Mouse (Mus musculus): ENCODE data around the gene Ctsk.

Gene Ctsk

GRCm38 (mm10) chr3:95488679-95489078 is 10.4 kb upstream of the Ctsk start:
- H3K36me3 ChIP-seq (ENCODE audit: insufficient read depth, low read length) = peaks cover 83% of the 10 kb centered on the region
- H3K27me3 ChIP-seq (ENCODE audit: insufficient read depth, low read length) = no peaks in the 10 kb centered on the region
- TF ChIP-seq POU5F1 (IDR thresholded peaks at IDR 0.05; ENCODE audit: borderline replicate concordance, low read length) (no peak), CTCF (conservative IDR thresholded peaks at IDR 0.05; ENCODE audit: low read length) (no peak), NANOG (IDR thresholded peaks at IDR 0.05; ENCODE audit: borderline replicate concordance, low read length) (no peak)
- no peaks in the 10 kb centered on the region for H3K9me3 ChIP-seq (ENCODE audit: low read length)
- no peaks in the 10 kb centered on the region for H3K4me1 ChIP-seq (replicated peaks; ENCODE audit: low read depth, low read length)
- no peak overlapping the region for H3K4me3 ChIP-seq (replicated peaks; ENCODE audit: low read length)

- no peak for TF ChIP-seq NANOG (IDR thresholded peaks at IDR 0.05; ENCODE audit: borderline replicate concordance, low read length)
- no peak for TF ChIP-seq POU5F1 (IDR thresholded peaks at IDR 0.05; ENCODE audit: borderline replicate concordance, low read length)
- TF ChIP-seq CTCF (conservative IDR thresholded peaks at IDR 0.05; ENCODE audit: low read length) = no peak
- Histone ChIP-seq H3K9me3 (ENCODE audit: low read length) (no peaks in the 10 kb centered on the region), H3K4me3 (replicated peaks; ENCODE audit: low read length) (no peak overlapping the region), H3K36me3 (ENCODE audit: insufficient read depth, low read length) (peaks cover 89% of the 10 kb centered on the region), H3K4me1 (replicated peaks; ENCODE audit: low read depth, low read length) (no peaks in the 10 kb centered on the region), H3K27me3 (ENCODE audit: insufficient read depth, low read length) (no peaks in the 10 kb centered on the region)
Observed at GRCm38 (mm10) chr3:95490238-95490637, 8.8 kb upstream of the Ctsk start.

- no peak overlapping the region for H3K4me3 ChIP-seq (replicated peaks; ENCODE audit: low read length)
- H3K27me3 ChIP-seq (ENCODE audit: insufficient read depth, low read length) = no peaks in the 10 kb centered on the region
- H3K4me1 ChIP-seq (replicated peaks; ENCODE audit: low read depth, low read length) = no peaks in the 10 kb centered on the region
- no peaks in the 10 kb centered on the region for H3K9me3 ChIP-seq (ENCODE audit: low read length)
- peaks cover 69% of the 10 kb centered on the region for H3K36me3 ChIP-seq (ENCODE audit: insufficient read depth, low read length)
- TF ChIP-seq CTCF (conservative IDR thresholded peaks at IDR 0.05; ENCODE audit: low read length) = peak; percentile 9; the same call in 1 of the 2 replicates
- TF ChIP-seq NANOG (IDR thresholded peaks at IDR 0.05; ENCODE audit: borderline replicate concordance, low read length) = no peak
- no peak for TF ChIP-seq POU5F1 (IDR thresholded peaks at IDR 0.05; ENCODE audit: borderline replicate concordance, low read length)
Observed at GRCm38 (mm10) chr3:95494342-95494741, 4.7 kb upstream of the Ctsk start.

- TF ChIP-seq CTCF (conservative IDR thresholded peaks at IDR 0.05; ENCODE audit: low read length) (no peak), NANOG (IDR thresholded peaks at IDR 0.05; ENCODE audit: borderline replicate concordance, low read length) (no peak), POU5F1 (IDR thresholded peaks at IDR 0.05; ENCODE audit: borderline replicate concordance, low read length) (no peak)
- H3K9me3 ChIP-seq (ENCODE audit: low read length) = no peaks in the 10 kb centered on the region
- peaks cover 35% of the 10 kb centered on the region for H3K36me3 ChIP-seq (ENCODE audit: insufficient read depth, low read length)
- H3K4me3 ChIP-seq (replicated peaks; ENCODE audit: low read length) = no peak overlapping the region
- H3K27me3 ChIP-seq (ENCODE audit: insufficient read depth, low read length) = no peaks in the 10 kb centered on the region
- H3K4me1 ChIP-seq (replicated peaks; ENCODE audit: low read depth, low read length) = no peaks in the 10 kb centered on the region
Observed at GRCm38 (mm10) chr3:95498229-95498628, 827 bp upstream of the Ctsk start.

- TF ChIP-seq NANOG (IDR thresholded peaks at IDR 0.05; ENCODE audit: borderline replicate concordance, low read length) (no peak), CTCF (conservative IDR thresholded peaks at IDR 0.05; ENCODE audit: low read length) (no peak), POU5F1 (IDR thresholded peaks at IDR 0.05; ENCODE audit: borderline replicate concordance, low read length) (no peak)
- no peaks in the 10 kb centered on the region for H3K4me1 ChIP-seq (replicated peaks; ENCODE audit: low read depth, low read length)
- H3K9me3 ChIP-seq (ENCODE audit: low read length) = no peaks in the 10 kb centered on the region
- no peak overlapping the region for H3K4me3 ChIP-seq (replicated peaks; ENCODE audit: low read length)
- H3K36me3 ChIP-seq (ENCODE audit: insufficient read depth, low read length) = peaks cover 21% of the 10 kb centered on the region
- no peaks in the 10 kb centered on the region for H3K27me3 ChIP-seq (ENCODE audit: insufficient read depth, low read length)
Observed at GRCm38 (mm10) chr3:95499496-95500140, 562 bp downstream of the Ctsk start.

GRCm38 (mm10) chr3:95502312-95502711 is 3.3 kb downstream of the Ctsk start:
- TF ChIP-seq CTCF (conservative IDR thresholded peaks at IDR 0.05; ENCODE audit: low read length) (no peak), POU5F1 (IDR thresholded peaks at IDR 0.05; ENCODE audit: borderline replicate concordance, low read length) (no peak), NANOG (IDR thresholded peaks at IDR 0.05; ENCODE audit: borderline replicate concordance, low read length) (no peak)
- H3K27me3 ChIP-seq (ENCODE audit: insufficient read depth, low read length) = no peaks in the 10 kb centered on the region
- no peak overlapping the region for H3K4me3 ChIP-seq (replicated peaks; ENCODE audit: low read length)
- H3K9me3 ChIP-seq (ENCODE audit: low read length) = no peaks in the 10 kb centered on the region
- H3K4me1 ChIP-seq (replicated peaks; ENCODE audit: low read depth, low read length) = no peaks in the 10 kb centered on the region
- no peaks in the 10 kb centered on the region for H3K36me3 ChIP-seq (ENCODE audit: insufficient read depth, low read length)

GRCm38 (mm10) chr3:95509348-95509747 is 10.3 kb downstream of the Ctsk start:
- Histone ChIP-seq H3K4me1 (replicated peaks; ENCODE audit: low read depth, low read length) (0 out of 2 replicates have a peak, but pooled peaks cover 3% of the 10 kb centered on the region), H3K4me3 (replicated peaks; ENCODE audit: low read length) (no peak overlapping the region), H3K9me3 (ENCODE audit: low read length) (no peaks in the 10 kb centered on the region), H3K27me3 (ENCODE audit: insufficient read depth, low read length) (no peaks in the 10 kb centered on the region), H3K36me3 (ENCODE audit: insufficient read depth, low read length) (no peaks in the 10 kb centered on the region)
- no peak for TF ChIP-seq CTCF (conservative IDR thresholded peaks at IDR 0.05; ENCODE audit: low read length)
- no peak for TF ChIP-seq POU5F1 (IDR thresholded peaks at IDR 0.05; ENCODE audit: borderline replicate concordance, low read length)
- no peak for TF ChIP-seq NANOG (IDR thresholded peaks at IDR 0.05; ENCODE audit: borderline replicate concordance, low read length)

- H3K27me3 ChIP-seq (ENCODE audit: insufficient read depth, low read length) = no peaks in the 10 kb centered on the region
- no peaks in the 10 kb centered on the region for H3K36me3 ChIP-seq (ENCODE audit: insufficient read depth, low read length)
- TF ChIP-seq NANOG (IDR thresholded peaks at IDR 0.05; ENCODE audit: borderline replicate concordance, low read length) = no peak
- TF ChIP-seq POU5F1 (IDR thresholded peaks at IDR 0.05; ENCODE audit: borderline replicate concordance, low read length) = no peak
- no peak for TF ChIP-seq CTCF (conservative IDR thresholded peaks at IDR 0.05; ENCODE audit: low read length)
- no peaks in the 10 kb centered on the region for H3K9me3 ChIP-seq (ENCODE audit: low read length)
- no peak overlapping the region for H3K4me3 ChIP-seq (replicated peaks; ENCODE audit: low read length)
- H3K4me1 ChIP-seq (replicated peaks; ENCODE audit: low read depth, low read length) = 0 out of 2 replicates have a peak, but pooled peaks cover 4% of the 10 kb centered on the region
Observed at GRCm38 (mm10) chr3:95511611-95512180, 12.6 kb downstream of the Ctsk start.
